ENCODE assay signal across 21 mouse cellular contexts in the genomic region with DNA sequence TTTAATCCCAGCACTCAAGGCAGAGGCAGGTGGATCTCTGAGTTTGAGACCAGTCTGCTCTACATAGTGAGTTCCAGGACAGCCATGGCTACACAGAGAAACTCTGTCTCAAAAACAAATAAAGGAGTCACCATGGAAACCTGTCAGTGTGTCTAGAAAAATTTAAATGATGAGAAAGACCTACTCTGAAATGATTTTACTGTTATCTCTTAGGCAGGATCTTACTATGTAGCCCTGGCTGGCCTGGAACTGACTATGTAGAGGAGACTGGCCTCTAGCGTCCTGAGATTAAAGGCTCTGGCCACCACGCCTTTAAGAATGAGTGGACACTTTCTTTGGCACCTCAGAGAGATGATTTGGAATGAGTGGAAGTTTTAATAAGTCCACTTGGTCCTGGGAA.
"Had no signal": no experiment of that assay in that cellular context is flagged by ENCODE, and none has a peak within 500 bp of the region (broad histone marks: within the 10 kb centered on the region; RNA-seq: fewer than 3 reads in every experiment).

No protein-coding gene starts in this region.

- DNase-seq: kidney, adult 8-10 months; kidney, postnatal 10 days; kidney, postnatal 4 days; layer of hippocampus, adult 9-11 months; liver; lung, adult 18-20 months; lung, postnatal 10 days; midbrain, embryonic 14.5 days; retina, postnatal 1 day; right cerebral cortex, postnatal 25 days; thymus, adult 18-20 months; thymus, postnatal 36 days had no signal

- H3K27ac ChIP-seq: kidney, embryonic 15.5 days; limb, embryonic 10.5 days; limb, embryonic 13.5 days; liver, embryonic 12.5 days; liver, embryonic 15.5 days; lung, embryonic 15.5 days; neural tube, embryonic 12.5 days; neural tube, embryonic 15.5 days had no signal

- H3K4me2 ChIP-seq: kidney, embryonic 15.5 days; limb, embryonic 13.5 days; liver, embryonic 12.5 days; liver, embryonic 15.5 days; lung, embryonic 15.5 days; midbrain, embryonic 11.5 days; neural tube, embryonic 12.5 days; neural tube, embryonic 15.5 days had no signal

- ATAC-seq: liver, embryonic 12.5 days had no signal

- H3K27me3 ChIP-seq: neural tube, embryonic 15.5 days had no signal

- H3K4me3 ChIP-seq: kidney, embryonic 15.5 days; limb, embryonic 10.5 days; limb, embryonic 13.5 days; liver, embryonic 12.5 days; liver, embryonic 15.5 days; lung, embryonic 15.5 days; neural tube, embryonic 12.5 days; neural tube, embryonic 15.5 days had no signal

- H3K36me3 ChIP-seq: kidney, embryonic 15.5 days; limb, embryonic 10.5 days; limb, embryonic 13.5 days; liver, embryonic 12.5 days; liver, embryonic 15.5 days; lung, embryonic 15.5 days; neural tube, embryonic 12.5 days; neural tube, embryonic 15.5 days had no signal

- H3K9ac ChIP-seq: kidney, embryonic 15.5 days; limb, embryonic 13.5 days; liver, embryonic 12.5 days; liver, embryonic 15.5 days; lung, embryonic 15.5 days; neural tube, embryonic 12.5 days; neural tube, embryonic 15.5 days had no signal

- H3K9me3 ChIP-seq: kidney, embryonic 15.5 days; limb, embryonic 10.5 days; limb, embryonic 13.5 days; liver, embryonic 12.5 days; liver, embryonic 15.5 days; lung, embryonic 15.5 days; neural tube, embryonic 12.5 days; neural tube, embryonic 15.5 days had no signal
